Mouse (Mus musculus): ENCODE results near the gene Tm9sf3. TPM values are rescaled to one million over a fixed set of nuclear protein-coding genes. Genes with fewer than 3 reads are reported as not detected.

The Tm9sf3 gene
- polyA plus RNA-seq, 1 experiment from 2014 or later, result 167 TPM

DNA sequence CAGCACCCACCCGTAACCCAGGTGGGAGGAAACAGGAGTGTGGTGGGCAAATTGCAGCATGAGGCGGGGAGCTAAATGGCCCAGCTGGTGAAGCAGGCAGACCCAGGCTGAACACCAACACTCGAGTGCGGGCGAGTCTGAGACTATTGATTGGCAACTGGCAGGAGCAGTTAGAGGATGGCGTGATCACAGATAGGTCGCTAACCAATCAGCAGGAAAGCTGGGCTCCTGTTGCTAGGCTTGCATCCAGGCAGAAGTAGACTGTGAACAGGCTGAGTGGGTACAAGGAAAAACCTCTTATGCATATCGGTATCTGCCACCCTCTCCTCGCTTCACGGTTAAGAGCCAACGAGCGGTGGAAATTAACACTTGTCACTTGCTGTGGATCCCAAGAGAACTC lies 66.2 kb downstream of the Tm9sf3 start:
- no peaks in the 10 kb centered on the region for H3K9me3 ChIP-seq
- H3K4me1 ChIP-seq (replicated peaks), result no peaks in the 10 kb centered on the region
- H3K36me3 ChIP-seq, result no peaks in the 10 kb centered on the region
- whole genome bisulfite sequencing, result 80% methylated on average over 12 of the region's 12 CpGs
- no peak overlapping the region for H3K27ac ChIP-seq
- no peak overlapping the region for H3K9ac ChIP-seq
- ATAC-seq, result no peak
- no peak overlapping the region for H3K4me2 ChIP-seq (replicated peaks)
- H3K27me3 ChIP-seq (replicated peaks), result peaks cover 3% of the 10 kb centered on the region; the same call in 1 of the 2 replicates
- H3K4me3 ChIP-seq (replicated peaks), result no peak overlapping the region

DNA sequence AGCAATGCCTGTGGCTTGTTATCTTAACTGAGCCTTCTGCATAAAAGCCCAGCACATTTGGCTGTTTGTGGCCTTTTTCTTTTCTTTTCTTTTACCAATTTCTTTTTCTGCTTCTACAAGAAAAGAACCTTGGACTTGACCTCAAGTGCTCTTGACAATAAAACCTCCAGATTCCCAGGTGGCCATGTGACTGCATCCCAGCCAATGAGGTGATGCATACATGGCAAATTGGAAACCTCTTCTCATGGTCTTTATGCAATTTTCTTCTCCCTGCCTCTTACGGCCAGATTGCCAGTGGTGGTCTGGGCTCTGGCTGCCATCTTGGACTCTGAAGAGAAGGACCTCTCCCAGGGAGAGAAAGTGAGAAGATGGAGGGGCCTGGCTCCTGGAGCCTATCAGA lies 70.4 kb downstream of the Tm9sf3 start:
- 83% methylated on average over 1 of the region's 1 CpGs for WGBS

DNA sequence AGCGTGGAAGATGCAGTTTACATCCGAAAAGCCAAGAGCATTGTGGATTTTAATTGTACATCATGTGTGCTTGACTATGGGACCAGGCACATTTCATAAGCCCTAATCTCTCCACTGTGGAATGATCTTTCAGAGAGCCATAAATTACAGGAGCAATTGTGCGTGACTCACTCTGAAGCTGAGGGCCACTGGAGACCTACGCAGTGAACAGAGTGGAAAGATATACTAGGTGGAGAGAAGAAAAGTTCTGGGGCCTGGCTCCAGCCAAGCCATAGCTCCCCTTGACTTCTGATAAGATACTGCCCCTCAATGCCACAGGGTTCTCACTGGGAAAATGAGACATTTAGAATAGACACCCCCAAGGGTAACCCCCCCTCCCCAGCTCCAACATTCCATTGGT lies 70.8 kb downstream of the Tm9sf3 start:
- Histone ChIP-seq H3K4me1 (replicated peaks) (no peaks in the 10 kb centered on the region), H3K4me2 (replicated peaks) (no peak overlapping the region), H3K4me3 (replicated peaks) (no peak overlapping the region), H3K36me3 (no peaks in the 10 kb centered on the region), H3K27ac (no peak overlapping the region), H3K9me3 (no peaks in the 10 kb centered on the region), H3K9ac (no peak overlapping the region), H3K27me3 (replicated peaks) (no peaks in the 10 kb centered on the region)
- no peak for ATAC-seq
- 78% methylated on average over 4 of the region's 4 CpGs for WGBS

More for the DNA sequence above, 70.4 kb downstream of the Tm9sf3 start:
- no peaks in the 10 kb centered on the region for H3K4me1 ChIP-seq (replicated peaks)
- no peak overlapping the region for H3K4me3 ChIP-seq (replicated peaks)
- ATAC-seq, result no peak
- no peak overlapping the region for H3K9ac ChIP-seq
- H3K9me3 ChIP-seq, result no peaks in the 10 kb centered on the region
- H3K27me3 ChIP-seq (replicated peaks), result no peaks in the 10 kb centered on the region
- H3K4me2 ChIP-seq (replicated peaks), result no peak overlapping the region
- no peaks in the 10 kb centered on the region for H3K36me3 ChIP-seq
- H3K27ac ChIP-seq, result no peak overlapping the region

DNA sequence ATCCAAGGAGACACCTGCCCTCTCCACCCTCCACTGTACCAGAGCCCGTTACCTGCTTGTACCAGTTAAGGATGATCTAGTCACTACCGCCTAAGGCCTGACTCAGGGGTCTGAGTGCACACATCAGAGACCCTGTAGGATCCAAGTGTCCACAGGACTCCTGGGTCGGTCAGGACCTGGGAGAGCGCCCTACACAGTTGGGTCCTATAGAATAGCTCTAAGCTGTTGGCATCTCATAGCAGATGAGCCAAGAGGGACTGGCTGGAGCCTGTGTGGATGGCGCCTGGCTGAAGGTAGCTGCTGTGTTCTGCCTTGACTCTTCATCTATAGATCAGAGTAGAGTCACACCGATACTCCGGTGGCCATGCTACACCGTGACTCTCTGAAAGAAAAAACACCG lies 72.1 kb downstream of the Tm9sf3 start:
- Histone ChIP-seq H3K4me1 (replicated peaks) (no peaks in the 10 kb centered on the region), H3K36me3 (no peaks in the 10 kb centered on the region), H3K27me3 (replicated peaks) (no peaks in the 10 kb centered on the region), H3K27ac (no peak overlapping the region), H3K4me2 (replicated peaks) (no peak overlapping the region), H3K9me3 (no peaks in the 10 kb centered on the region), H3K4me3 (replicated peaks) (no peak overlapping the region), H3K9ac (no peak overlapping the region)
- 75% methylated on average over 9 of the region's 9 CpGs for WGBS
- no peak for ATAC-seq

DNA sequence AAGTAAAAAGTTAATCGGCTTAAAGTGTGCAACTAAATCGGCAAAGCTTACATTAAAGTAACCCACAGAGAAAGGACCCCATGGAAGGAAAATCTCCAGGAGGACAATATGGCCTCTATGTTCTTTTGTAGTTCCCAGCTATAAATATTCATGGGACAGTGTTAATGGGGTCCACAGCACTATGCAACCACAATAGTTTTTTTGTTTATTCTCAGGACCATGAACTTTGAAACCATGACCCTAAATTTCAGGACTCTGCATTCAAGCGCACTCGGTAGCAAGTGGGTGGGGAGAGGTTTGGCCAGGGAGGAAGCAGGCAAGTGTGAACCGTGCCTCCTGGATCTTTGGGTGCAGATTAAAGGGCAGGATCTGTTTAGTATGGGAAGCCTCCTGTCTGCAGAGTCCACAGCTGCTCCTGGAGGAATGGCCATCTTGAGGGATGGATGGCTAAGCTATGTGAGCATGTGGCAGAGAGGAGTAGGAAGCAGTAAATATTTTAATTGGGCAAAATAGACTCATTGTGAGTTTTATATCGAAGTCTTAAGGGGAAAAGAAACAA lies 72.8 kb downstream of the Tm9sf3 start:
- no peak for ATAC-seq
- 69% methylated on average over 6 of the region's 6 CpGs for WGBS
- H3K4me2 ChIP-seq (replicated peaks), result no peak overlapping the region
- H3K36me3 ChIP-seq, result no peaks in the 10 kb centered on the region
- H3K4me3 ChIP-seq (replicated peaks), result no peak overlapping the region
- no peaks in the 10 kb centered on the region for H3K4me1 ChIP-seq (replicated peaks)
- H3K9ac ChIP-seq, result no peak overlapping the region
- H3K9me3 ChIP-seq, result no peaks in the 10 kb centered on the region
- no peaks in the 10 kb centered on the region for H3K27me3 ChIP-seq (replicated peaks)
- no peak overlapping the region for H3K27ac ChIP-seq

DNA sequence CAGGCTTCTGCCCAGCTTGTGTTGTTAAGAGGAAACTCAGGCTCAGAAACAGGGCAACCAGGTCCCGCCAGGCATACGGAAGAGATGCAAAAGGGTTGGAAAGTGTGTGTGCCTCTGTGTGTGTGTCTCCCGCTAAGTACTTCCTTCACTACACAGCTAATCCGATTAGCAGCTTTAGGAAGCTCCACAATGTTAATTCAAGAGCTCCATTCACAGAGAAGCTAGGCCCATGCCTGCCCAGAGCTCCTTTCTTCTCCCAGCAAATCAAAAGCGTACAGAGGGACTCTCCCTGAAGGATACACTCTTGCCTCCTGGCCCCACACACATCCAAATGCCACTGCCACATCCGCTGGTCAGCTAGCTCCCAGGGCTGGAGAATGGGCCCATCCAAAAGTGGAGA lies 86.5 kb downstream of the Tm9sf3 start:
- Histone ChIP-seq H3K9me3 (no peaks in the 10 kb centered on the region), H3K27ac (no peak overlapping the region), H3K36me3 (no peaks in the 10 kb centered on the region), H3K4me1 (replicated peaks) (no peaks in the 10 kb centered on the region), H3K4me2 (replicated peaks) (no peak overlapping the region), H3K9ac (no peak overlapping the region), H3K4me3 (replicated peaks) (no peak overlapping the region), H3K27me3 (replicated peaks) (no peaks in the 10 kb centered on the region)
- 45% methylated on average over 6 of the region's 6 CpGs for WGBS
- no peak for ATAC-seq

DNA sequence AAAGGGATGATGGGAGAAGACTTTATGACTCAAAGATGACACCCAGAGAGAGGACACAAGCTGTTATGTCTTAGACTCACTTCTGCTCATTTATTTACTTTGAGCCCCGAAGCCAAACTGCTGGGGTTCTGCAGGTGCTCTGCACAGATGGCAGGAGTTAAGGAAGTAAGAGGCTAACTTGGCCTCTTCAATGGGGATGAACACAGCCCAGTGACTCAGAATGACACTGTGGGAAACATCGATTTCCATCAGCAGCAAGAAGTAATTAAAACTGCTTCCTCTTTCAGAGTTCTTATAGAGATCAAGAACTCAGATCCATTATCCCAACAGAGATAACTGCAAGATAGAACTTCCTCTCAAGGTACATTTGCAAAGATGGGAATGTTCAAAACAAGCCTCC lies 86.9 kb downstream of the Tm9sf3 start:
- H3K27ac ChIP-seq, result no peak overlapping the region
- 77% methylated on average over 2 of the region's 2 CpGs for WGBS
- no peaks in the 10 kb centered on the region for H3K4me1 ChIP-seq (replicated peaks)
- H3K4me2 ChIP-seq (replicated peaks), result no peak overlapping the region
- H3K9ac ChIP-seq, result no peak overlapping the region
- no peak overlapping the region for H3K4me3 ChIP-seq (replicated peaks)
- H3K9me3 ChIP-seq, result no peaks in the 10 kb centered on the region
- no peaks in the 10 kb centered on the region for H3K36me3 ChIP-seq
- ATAC-seq, result no peak
- no peaks in the 10 kb centered on the region for H3K27me3 ChIP-seq (replicated peaks)

DNA sequence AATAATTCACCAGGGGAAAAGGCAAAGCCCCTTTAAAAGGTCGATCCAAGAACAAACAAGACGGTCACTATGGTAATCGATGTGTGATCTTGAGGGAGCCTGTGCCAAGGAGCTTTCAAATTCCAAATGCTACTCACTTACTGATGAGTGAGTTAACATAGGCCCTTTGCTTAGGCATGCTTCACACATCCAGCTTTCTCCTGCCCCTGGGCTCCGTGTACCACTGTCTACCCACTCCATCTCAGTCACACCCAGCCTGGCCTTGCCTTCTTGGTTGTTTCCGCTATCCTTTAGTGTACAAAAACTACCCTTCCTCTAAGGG lies 97.9 kb downstream of the Tm9sf3 start:
- Histone ChIP-seq H3K9me3 (no peaks in the 10 kb centered on the region), H3K9ac (no peak overlapping the region), H3K27ac (no peak overlapping the region), H3K4me3 (replicated peaks) (no peak overlapping the region), H3K36me3 (no peaks in the 10 kb centered on the region), H3K4me2 (replicated peaks) (no peak overlapping the region), H3K27me3 (replicated peaks) (no peaks in the 10 kb centered on the region), H3K4me1 (replicated peaks) (no peaks in the 10 kb centered on the region)
- WGBS, result 73% methylated on average over 5 of the region's 5 CpGs
- ATAC-seq, result no peak

DNA sequence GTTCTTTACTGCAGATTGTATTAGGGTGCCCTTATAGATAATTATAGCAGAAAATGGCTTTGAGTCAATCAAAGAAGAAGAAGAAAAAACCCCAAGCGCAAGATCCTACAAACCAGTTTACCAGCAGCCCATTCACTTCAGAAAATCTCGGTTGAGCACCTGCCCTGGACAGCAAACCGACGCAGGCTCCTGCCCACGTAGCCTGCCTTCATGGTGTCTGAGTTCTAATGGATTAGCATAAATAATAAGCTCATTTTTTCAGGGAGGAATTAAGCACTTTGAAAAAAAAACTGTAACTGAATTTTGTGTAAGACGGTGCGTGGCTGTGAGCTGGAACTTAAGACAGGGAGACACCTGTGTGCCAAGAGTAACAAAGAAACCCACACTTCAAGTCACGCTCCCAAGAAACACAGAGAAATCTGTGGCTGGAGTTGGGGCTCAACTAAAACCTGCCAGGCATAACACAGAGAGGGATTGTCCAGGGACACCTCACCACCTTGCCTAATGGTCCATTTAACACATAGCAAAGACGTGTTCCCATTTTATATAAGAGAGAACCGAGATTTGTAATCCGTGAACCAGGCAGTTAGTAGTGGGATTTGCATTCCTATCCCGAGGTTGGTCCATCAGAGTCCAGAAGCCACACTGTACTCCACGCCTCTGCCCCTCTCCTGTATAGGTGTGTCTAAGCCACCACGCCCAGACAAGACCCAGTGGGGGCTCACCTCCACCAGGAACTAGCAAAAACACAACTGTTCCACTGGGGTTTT lies 98.5 kb downstream of the Tm9sf3 start:
- no peaks in the 10 kb centered on the region for H3K27me3 ChIP-seq (replicated peaks)
- H3K27ac ChIP-seq, result no peak overlapping the region
- ATAC-seq, result no peak
- H3K4me3 ChIP-seq (replicated peaks), result no peak overlapping the region
- 79% methylated on average over 14 of the region's 14 CpGs for WGBS
- no peaks in the 10 kb centered on the region for H3K9me3 ChIP-seq
- H3K9ac ChIP-seq, result no peak overlapping the region
- no peak overlapping the region for H3K4me2 ChIP-seq (replicated peaks)
- H3K36me3 ChIP-seq, result no peaks in the 10 kb centered on the region
- H3K4me1 ChIP-seq (replicated peaks), result no peaks in the 10 kb centered on the region

DNA sequence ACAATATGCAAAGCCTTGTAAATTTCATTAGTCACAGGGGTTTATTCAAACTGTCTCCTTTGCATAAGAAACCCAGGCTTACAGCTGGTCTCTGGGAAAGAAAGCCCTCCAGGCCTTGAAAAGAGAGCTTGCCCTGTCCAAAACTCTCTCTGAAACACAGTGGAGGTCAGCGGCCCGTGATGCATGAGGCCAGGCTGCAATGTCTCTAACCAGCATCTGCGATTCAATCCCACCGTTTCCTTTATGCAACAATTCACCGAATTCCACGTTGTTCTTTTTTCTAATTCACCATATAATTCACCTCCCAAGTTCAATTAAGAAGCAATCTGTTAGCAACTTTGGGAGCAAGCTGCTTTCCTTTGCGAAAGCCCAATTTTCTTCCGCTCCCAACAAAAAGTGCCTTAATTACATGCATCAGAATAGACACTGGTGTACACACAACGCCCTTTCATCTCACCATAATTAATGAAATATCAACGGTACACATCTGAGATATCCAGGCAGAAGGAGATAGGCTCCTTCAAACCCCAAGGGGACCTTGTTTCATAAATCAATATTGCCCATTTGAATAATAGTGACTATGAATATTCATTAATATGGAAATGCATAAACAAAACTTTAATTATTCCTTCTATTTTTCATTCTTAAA lies 99.2 kb downstream of the Tm9sf3 start:
- H3K4me2 ChIP-seq (replicated peaks), result no peak overlapping the region
- no peaks in the 10 kb centered on the region for H3K4me1 ChIP-seq (replicated peaks)
- H3K27ac ChIP-seq, result no peak overlapping the region
- no peaks in the 10 kb centered on the region for H3K9me3 ChIP-seq
- no peaks in the 10 kb centered on the region for H3K27me3 ChIP-seq (replicated peaks)
- no peak overlapping the region for H3K4me3 ChIP-seq (replicated peaks)
- no peaks in the 10 kb centered on the region for H3K36me3 ChIP-seq
- no peak for ATAC-seq
- WGBS, result 79% methylated on average over 10 of the region's 10 CpGs
- no peak overlapping the region for H3K9ac ChIP-seq

Other genes starting within 250 kb of the Tm9sf3 start
- gene Dntt, start 234.7 kb downstream of the Tm9sf3 start, polyA plus RNA-seq (2015; fragmentation: Nextera tagmentation; extraction: Ambion mirVana), result not detected in 2 replicates
- not detected in 2 replicates for gene Opalin, start 186.9 kb downstream of the Tm9sf3 start, polyA plus RNA-seq (2015; fragmentation: Nextera tagmentation; extraction: Ambion mirVana)
- gene Tll2, start 57.2 kb downstream of the Tm9sf3 start, polyA plus RNA-seq (2015; fragmentation: Nextera tagmentation; extraction: Ambion mirVana), result 0.04 and 0.09 TPM in 2 replicates
- 6.4 and 9.1 TPM in 2 replicates for gene Pik3ap1, start 121.1 kb upstream of the Tm9sf3 start, polyA plus RNA-seq (2015; fragmentation: Nextera tagmentation; extraction: Ambion mirVana)
- 27.3 and 30.3 TPM in 2 replicates for gene Lcor, start 218.6 kb upstream of the Tm9sf3 start, polyA plus RNA-seq (2015; fragmentation: Nextera tagmentation; extraction: Ambion mirVana)